Mouse (Mus musculus): ENCODE data around the gene Mgat4e. TPM values are rescaled to one million over a fixed set of nuclear protein-coding genes. Genes with fewer than 3 reads are reported as not detected.
A peak's percentile ranks its signal among the peaks of the same experiment; 100 is the strongest.

Gene Mgat4e
- polyA plus RNA-seq, 1 experiment from 2014 or later = not detected

GRCm38 (mm10) chr1:134573300-134573931, 23.9 kb upstream of the Mgat4e start:
- Histone ChIP-seq H3K27me3 (ENCODE audit: control insufficient read depth, insufficient read depth, low read length) (no peaks in the 10 kb centered on the region), H3K4me1 (ENCODE audit: control insufficient read depth, insufficient read depth, low read length) (no peaks in the 10 kb centered on the region), H3K9me3 (ENCODE audit: control insufficient read depth, low read length) (no peaks in the 10 kb centered on the region), H3K27ac (replicated peaks; ENCODE audit: low read depth, low read length) (no peak overlapping the region), H3K36me3 (ENCODE audit: control insufficient read depth, insufficient read depth, low read length) (no peaks in the 10 kb centered on the region), H3K9ac (ENCODE audit: low read length) (no peak overlapping the region), H3K4me3 (ENCODE audit: low read depth, low read length) (no peak overlapping the region), H3K4me2 (ENCODE audit: low read depth, severe bottlenecking) (no peak overlapping the region)
- no peak for ATAC-seq (ENCODE audit: insufficient number of reproducible peaks, low FRiP score, low TSS enrichment, low read depth)
- WGBS = 79% methylated on average over 1 of the region's 1 CpGs
- no peak for DNase-seq (ENCODE audit: low spot score)

- Histone ChIP-seq H3K27ac (replicated peaks; ENCODE audit: low read depth, low read length) (no peak overlapping the region), H3K4me1 (ENCODE audit: control insufficient read depth, insufficient read depth, low read length) (no peaks in the 10 kb centered on the region), H3K27me3 (ENCODE audit: control insufficient read depth, insufficient read depth, low read length) (no peaks in the 10 kb centered on the region), H3K4me2 (ENCODE audit: low read depth, severe bottlenecking) (no peak overlapping the region), H3K9ac (ENCODE audit: low read length) (no peak overlapping the region), H3K9me3 (ENCODE audit: control insufficient read depth, low read length) (no peaks in the 10 kb centered on the region), H3K4me3 (ENCODE audit: low read depth, low read length) (no peak overlapping the region), H3K36me3 (ENCODE audit: control insufficient read depth, insufficient read depth, low read length) (no peaks in the 10 kb centered on the region)
- WGBS = 83% methylated on average over 3 of the region's 3 CpGs
- ATAC-seq (ENCODE audit: insufficient number of reproducible peaks, low FRiP score, low TSS enrichment, low read depth) (no peak), DNase-seq (ENCODE audit: low spot score) (no peak)
Observed at GRCm38 (mm10) chr1:134570631-134571030, 21.1 kb upstream of the Mgat4e start.

DNA sequence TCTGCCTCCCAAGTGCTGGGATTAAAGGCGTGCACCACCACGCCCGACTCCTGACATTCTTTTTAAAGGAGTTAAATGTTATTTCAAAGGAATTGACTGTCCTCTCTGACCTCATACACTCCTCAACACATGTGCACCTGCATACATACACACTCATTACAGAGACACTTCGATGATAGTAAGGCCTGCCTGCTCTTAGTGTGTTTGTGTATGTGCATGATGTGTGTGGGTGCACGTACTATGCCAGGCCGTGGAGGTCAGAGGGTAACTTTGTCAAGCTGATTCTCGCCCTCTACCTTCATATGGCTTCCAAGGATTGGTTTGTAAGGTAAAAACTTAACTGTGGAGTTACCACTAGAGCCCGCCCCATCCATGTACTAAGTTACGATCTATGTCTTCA, 20.7 kb upstream of the Mgat4e start:
- Histone ChIP-seq H3K4me2 (ENCODE audit: low read depth, severe bottlenecking) (no peak overlapping the region), H3K4me1 (ENCODE audit: control insufficient read depth, insufficient read depth, low read length) (no peaks in the 10 kb centered on the region), H3K27ac (replicated peaks; ENCODE audit: low read depth, low read length) (no peak overlapping the region), H3K4me3 (ENCODE audit: low read depth, low read length) (no peak overlapping the region), H3K9me3 (ENCODE audit: control insufficient read depth, low read length) (no peaks in the 10 kb centered on the region), H3K36me3 (ENCODE audit: control insufficient read depth, insufficient read depth, low read length) (no peaks in the 10 kb centered on the region), H3K27me3 (ENCODE audit: control insufficient read depth, insufficient read depth, low read length) (no peaks in the 10 kb centered on the region), H3K9ac (ENCODE audit: low read length) (no peak overlapping the region)
- DNase-seq (ENCODE audit: low spot score) = no peak
- WGBS = 94% methylated on average over 9 of the region's 9 CpGs
- ATAC-seq (ENCODE audit: insufficient number of reproducible peaks, low FRiP score, low TSS enrichment, low read depth) = no peak

GRCm38 (mm10) chr1:134567511-134567910, 18.0 kb upstream of the Mgat4e start:
- Histone ChIP-seq H3K27me3 (ENCODE audit: control insufficient read depth, insufficient read depth, low read length) (no peaks in the 10 kb centered on the region), H3K36me3 (ENCODE audit: control insufficient read depth, insufficient read depth, low read length) (no peaks in the 10 kb centered on the region), H3K4me2 (ENCODE audit: low read depth, severe bottlenecking) (no peak overlapping the region), H3K27ac (replicated peaks; ENCODE audit: low read depth, low read length) (no peak overlapping the region), H3K9ac (ENCODE audit: low read length) (no peak overlapping the region), H3K9me3 (ENCODE audit: control insufficient read depth, low read length) (no peaks in the 10 kb centered on the region), H3K4me1 (ENCODE audit: control insufficient read depth, insufficient read depth, low read length) (no peaks in the 10 kb centered on the region), H3K4me3 (ENCODE audit: low read depth, low read length) (no peak overlapping the region)
- no peak for ATAC-seq (ENCODE audit: insufficient number of reproducible peaks, low FRiP score, low TSS enrichment, low read depth)
- WGBS = 22% methylated on average over 1 of the region's 1 CpGs
- DNase-seq (ENCODE audit: low spot score) = no peak

DNA sequence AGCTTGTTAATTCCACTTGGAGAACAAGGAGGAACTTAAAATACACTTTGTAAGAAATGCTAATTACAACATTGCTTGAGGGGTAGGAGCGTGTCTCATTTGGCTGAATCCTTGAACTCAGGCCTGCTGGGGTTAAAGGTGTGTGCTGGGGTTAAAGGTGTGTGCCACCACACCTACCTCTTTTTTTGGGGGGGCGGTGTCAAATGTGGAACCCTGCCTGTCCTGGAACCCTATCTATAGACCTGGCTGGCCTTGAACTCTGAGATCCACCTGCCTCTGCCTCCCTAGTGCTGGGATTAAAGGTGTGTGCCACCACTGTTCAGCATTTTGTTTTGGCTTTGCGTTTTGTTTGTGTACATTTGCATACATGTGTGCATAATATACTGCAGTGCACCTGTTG, 14.2 kb upstream of the Mgat4e start:
- WGBS = 91% methylated on average over 3 of the region's 3 CpGs
- ATAC-seq (ENCODE audit: insufficient number of reproducible peaks, low FRiP score, low TSS enrichment, low read depth) = no peak

GRCm38 (mm10) chr1:134562457-134562856, 13.0 kb upstream of the Mgat4e start:
- Histone ChIP-seq H3K9me3 (ENCODE audit: control insufficient read depth, low read length) (no peaks in the 10 kb centered on the region), H3K4me2 (ENCODE audit: low read depth, severe bottlenecking) (peak overlapping the region; percentile 63), H3K36me3 (ENCODE audit: control insufficient read depth, insufficient read depth, low read length) (no peaks in the 10 kb centered on the region), H3K9ac (ENCODE audit: low read length) (no peak overlapping the region), H3K27ac (replicated peaks; ENCODE audit: low read depth, low read length) (no peak overlapping the region), H3K4me3 (ENCODE audit: low read depth, low read length) (0 out of 2 replicates have a peak overlapping the region, but pooled peaks have one; percentile 100), H3K4me1 (ENCODE audit: control insufficient read depth, insufficient read depth, low read length) (0 out of 2 replicates have a peak, but pooled peaks cover 4% of the 10 kb centered on the region), H3K27me3 (ENCODE audit: control insufficient read depth, insufficient read depth, low read length) (no peaks in the 10 kb centered on the region)
- DNase-seq (ENCODE audit: low spot score) (no peak), ATAC-seq (ENCODE audit: insufficient number of reproducible peaks, low FRiP score, low TSS enrichment, low read depth) (no peak)

More for the DNA sequence above, 14.2 kb upstream of the Mgat4e start:
- no peak for DNase-seq (ENCODE audit: low spot score)
- no peaks in the 10 kb centered on the region for H3K27me3 ChIP-seq (ENCODE audit: control insufficient read depth, insufficient read depth, low read length)
- no peaks in the 10 kb centered on the region for H3K9me3 ChIP-seq (ENCODE audit: control insufficient read depth, low read length)
- 0 out of 2 replicates have a peak, but pooled peaks cover 4% of the 10 kb centered on the region for H3K4me1 ChIP-seq (ENCODE audit: control insufficient read depth, insufficient read depth, low read length)
- no peak overlapping the region for H3K4me3 ChIP-seq (ENCODE audit: low read depth, low read length)
- H3K36me3 ChIP-seq (ENCODE audit: control insufficient read depth, insufficient read depth, low read length) = no peaks in the 10 kb centered on the region
- no peak overlapping the region for H3K4me2 ChIP-seq (ENCODE audit: low read depth, severe bottlenecking)
- no peak overlapping the region for H3K9ac ChIP-seq (ENCODE audit: low read length)
- H3K27ac ChIP-seq (replicated peaks; ENCODE audit: low read depth, low read length) = no peak overlapping the region

DNA sequence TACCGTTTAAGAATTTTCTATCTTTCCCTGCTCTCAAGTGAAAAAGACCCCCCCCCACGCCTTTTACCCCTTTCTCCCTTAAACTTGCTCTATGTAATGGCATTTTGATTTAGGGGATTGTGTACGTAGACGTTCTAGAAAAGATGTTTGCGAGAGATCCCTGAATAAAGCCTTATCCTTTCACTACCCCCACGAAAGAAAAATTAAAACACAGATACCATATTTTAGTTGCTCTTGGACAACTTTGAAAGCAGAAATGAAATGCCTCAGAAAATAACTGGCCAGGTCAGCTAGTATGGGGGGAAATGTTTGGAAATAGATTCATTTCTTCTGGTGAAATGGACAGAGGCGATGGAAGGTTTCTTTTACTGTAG, 12.3 kb upstream of the Mgat4e start:
- 14% methylated on average over 7 of the region's 7 CpGs for WGBS
- no peak for ATAC-seq (ENCODE audit: insufficient number of reproducible peaks, low FRiP score, low TSS enrichment, low read depth)
- DNase-seq (ENCODE audit: low spot score) = no peak
- H3K27ac ChIP-seq (replicated peaks; ENCODE audit: low read depth, low read length) = 0 out of 2 replicates have a peak overlapping the region, but pooled peaks have one; percentile 87
- H3K4me1 ChIP-seq (ENCODE audit: control insufficient read depth, insufficient read depth, low read length) = peaks cover 4% of the 10 kb centered on the region; the same call in 1 of the 2 replicates
- no peaks in the 10 kb centered on the region for H3K36me3 ChIP-seq (ENCODE audit: control insufficient read depth, insufficient read depth, low read length)
- peak overlapping the region; percentile 99 for H3K9ac ChIP-seq (ENCODE audit: low read length)
- H3K4me2 ChIP-seq (ENCODE audit: low read depth, severe bottlenecking) = peak overlapping the region; percentile 63
- H3K27me3 ChIP-seq (ENCODE audit: control insufficient read depth, insufficient read depth, low read length) = no peaks in the 10 kb centered on the region
- H3K4me3 ChIP-seq (ENCODE audit: low read depth, low read length) = peak overlapping the region; percentile 100
- no peaks in the 10 kb centered on the region for H3K9me3 ChIP-seq (ENCODE audit: control insufficient read depth, low read length)

DNA sequence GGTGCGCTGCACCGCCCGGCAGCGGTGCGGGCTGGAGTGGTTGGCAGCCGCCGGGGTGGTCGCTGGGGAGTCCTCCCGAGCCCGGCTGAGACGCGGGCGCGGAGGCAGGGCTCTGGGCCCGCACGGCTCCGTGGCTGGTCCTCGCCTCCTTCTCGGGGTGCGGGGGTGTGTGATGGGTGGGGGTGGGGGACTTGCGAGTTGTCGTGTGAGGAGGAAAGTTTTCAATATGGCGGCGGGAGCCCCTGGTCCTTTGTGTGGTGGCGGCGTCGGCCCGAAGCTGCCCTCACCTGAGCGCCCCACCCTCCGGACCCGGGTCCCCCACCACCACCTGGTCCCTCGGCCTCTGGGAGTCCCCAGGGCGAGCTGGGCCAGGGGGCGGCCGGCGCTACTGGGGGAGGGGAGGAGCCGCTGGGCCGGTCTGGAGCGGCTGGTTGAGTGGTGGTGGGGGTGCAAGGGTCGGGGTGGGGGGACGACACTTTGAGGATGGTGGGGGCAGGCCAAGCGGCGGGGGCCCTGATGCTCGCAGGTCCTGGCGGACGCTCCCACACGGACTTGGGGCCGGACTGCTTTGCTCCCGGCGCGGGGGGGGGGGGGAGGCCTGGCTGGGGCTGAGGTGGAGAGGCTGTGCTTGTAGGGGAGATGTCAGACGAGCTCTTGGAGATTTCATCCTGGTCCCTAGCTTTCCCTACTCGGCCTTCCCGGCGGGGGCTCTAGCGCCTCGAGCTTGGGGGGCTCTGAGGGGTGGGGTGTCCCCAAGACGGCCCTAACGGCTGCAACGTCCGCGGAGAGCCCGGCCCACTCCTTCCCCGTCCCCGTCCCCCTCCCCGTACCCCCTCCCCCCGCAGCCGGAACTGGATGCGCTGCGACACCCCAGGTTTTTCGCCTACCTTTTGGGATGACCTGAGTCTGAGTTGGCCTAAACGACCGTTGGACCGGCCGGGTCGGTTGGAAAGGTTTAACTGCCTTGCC, 11.6 kb upstream of the Mgat4e start:
- Histone ChIP-seq H3K27me3 (ENCODE audit: control insufficient read depth, insufficient read depth, low read length) (no peaks in the 10 kb centered on the region), H3K4me3 (ENCODE audit: low read depth, low read length) (peak overlapping the region; percentile 100), H3K9me3 (ENCODE audit: control insufficient read depth, low read length) (no peaks in the 10 kb centered on the region), H3K9ac (ENCODE audit: low read length) (peak overlapping the region; percentile 99), H3K36me3 (ENCODE audit: control insufficient read depth, insufficient read depth, low read length) (no peaks in the 10 kb centered on the region), H3K4me1 (ENCODE audit: control insufficient read depth, insufficient read depth, low read length) (peaks cover 6% of the 10 kb centered on the region), H3K4me2 (ENCODE audit: low read depth, severe bottlenecking) (peak overlapping the region; percentile 63), H3K27ac (replicated peaks; ENCODE audit: low read depth, low read length) (peak overlapping the region; percentile 87)
- ATAC-seq (ENCODE audit: insufficient number of reproducible peaks, low FRiP score, low TSS enrichment, low read depth) = no peak
- 0% methylated on average over 51 of the region's 76 CpGs for WGBS
- peak; percentile 70 for DNase-seq (ENCODE audit: low spot score)
